Mouse (Mus musculus) lung, adult 2 months (tissue): Measurements from ENCODE around the gene Tnfsf12.

ENCODE experiments used
- CTCF ChIP-seq: fragments of 200-500 bp; IDR thresholded peaks from 2 replicates; pipeline ENCODE4 v1.5.1; 2011; ENCODE audit warnings: mild to moderate bottlenecking, low read length, control low read depth; ENCODE audit not compliant: insufficient read depth
- POLR2A ChIP-seq: fragments of 200-500 bp; IDR thresholded peaks from 2 replicates; pipeline ENCODE4 v1.6.1; 2011; ENCODE audit warnings: low read depth, mild to moderate bottlenecking, control low read depth, low read length, borderline replicate concordance; ENCODE audit errors: extremely low read depth

DNA sequence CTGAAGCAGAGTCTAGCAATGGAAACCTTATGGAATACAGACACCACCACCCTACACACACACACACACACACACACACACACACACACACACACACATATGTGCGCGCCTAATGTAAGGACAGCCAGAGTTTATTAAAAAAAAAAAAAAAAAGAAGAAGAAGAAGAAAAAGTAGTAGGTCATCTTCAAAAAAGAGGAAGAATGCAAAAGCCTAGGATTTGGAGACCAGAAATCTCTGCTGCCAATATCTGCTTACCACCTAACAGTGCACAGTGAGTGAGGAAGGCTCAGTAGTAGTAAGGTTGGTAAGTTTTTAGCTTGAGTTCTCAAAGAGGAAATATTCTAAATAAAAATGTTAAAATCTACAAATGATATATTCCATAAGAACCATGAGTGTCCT is 16.5 kb downstream of the Tnfsf12 start:
- no peak for TF ChIP-seq CTCF
- TF ChIP-seq POLR2A: no peak
